Mouse (Mus musculus) monocyte, adult 2 months (primary cell): Measurements from ENCODE around the gene Fen1.

Source experiments
- DNase-seq, 2 experiments: peaks; one replicate each; pipeline ENCODE4 v3.0.0; 2022; ENCODE audit warnings: low spot score in 2 of 2, low read depth in 1 of 2

Gene Fen1

DNA sequence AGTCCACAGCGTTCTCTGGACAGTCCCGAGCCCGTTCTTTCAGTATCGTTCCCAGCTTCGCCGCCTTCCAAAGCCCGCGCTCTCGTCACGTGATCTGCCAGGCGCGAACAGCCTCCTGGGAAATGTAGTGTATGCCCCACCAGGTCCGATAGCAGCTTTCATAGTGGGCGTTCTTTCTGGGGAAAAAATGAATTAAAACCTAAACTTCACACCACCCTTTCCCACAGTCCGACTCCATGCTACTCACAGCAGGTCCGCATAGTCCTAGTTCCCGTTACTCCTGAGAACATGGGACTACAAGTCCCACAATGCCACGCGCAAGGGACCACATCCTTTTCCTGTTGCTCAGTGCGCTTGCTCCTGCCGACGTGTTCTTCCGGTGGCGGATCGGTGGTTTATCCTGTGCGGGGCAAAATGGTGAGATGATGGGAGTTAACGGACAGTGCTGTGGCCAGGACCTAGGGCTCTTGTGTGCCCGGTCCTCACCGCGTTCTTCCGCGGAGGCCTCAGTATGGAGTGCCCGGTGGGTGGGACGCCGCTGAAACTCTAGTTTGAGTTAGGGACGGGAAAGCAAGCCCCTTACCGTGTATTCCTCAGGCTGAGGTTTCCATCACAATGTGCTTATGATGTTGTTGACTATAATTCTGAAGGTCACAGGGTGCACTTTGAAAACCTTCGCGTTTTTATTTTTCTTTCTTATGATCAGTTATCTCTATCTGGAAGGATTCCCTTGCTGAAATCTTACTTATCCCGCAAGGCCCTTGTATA, at the start of gene Fen1, which contains the start of gene Tmem258:
TSS of gene Fen1 (minus strand) at position 322 of the 768 bp plus-strand sequence.
TSS of gene Tmem258 (plus strand) at position 167 of the 768 bp plus-strand sequence.
- DNase-seq: peak; percentile 86 to 92

- no peak for DNase-seq
Measured at GRCm38 (mm10) chr19:10248128-10248527, 44.2 kb upstream of the Fen1 start.

DNA sequence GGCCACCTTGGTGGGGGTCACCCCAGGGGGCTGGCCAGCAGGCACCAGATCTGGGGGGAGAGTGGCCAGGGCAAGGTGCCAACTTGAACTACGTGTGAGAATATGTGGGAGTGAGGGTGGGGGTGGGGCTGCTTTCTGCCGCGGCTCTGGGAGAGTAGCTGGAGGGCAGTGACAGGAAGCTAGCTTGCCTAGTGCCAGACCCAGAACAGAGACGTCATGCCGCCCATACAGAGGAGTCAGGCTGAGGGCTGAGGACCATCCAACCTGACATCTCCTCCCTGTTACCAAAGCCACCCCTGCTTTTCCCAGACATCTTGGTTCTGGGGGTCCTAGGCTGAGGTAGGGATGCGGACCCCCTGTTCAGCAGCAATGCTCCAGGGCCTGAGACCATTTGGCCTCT, 43.2 kb upstream of the Fen1 start:
- no peak for DNase-seq

GRCm38 (mm10) chr19:10244183-10244582, 40.2 kb upstream of the Fen1 start:
- DNase-seq: no peak

DNA sequence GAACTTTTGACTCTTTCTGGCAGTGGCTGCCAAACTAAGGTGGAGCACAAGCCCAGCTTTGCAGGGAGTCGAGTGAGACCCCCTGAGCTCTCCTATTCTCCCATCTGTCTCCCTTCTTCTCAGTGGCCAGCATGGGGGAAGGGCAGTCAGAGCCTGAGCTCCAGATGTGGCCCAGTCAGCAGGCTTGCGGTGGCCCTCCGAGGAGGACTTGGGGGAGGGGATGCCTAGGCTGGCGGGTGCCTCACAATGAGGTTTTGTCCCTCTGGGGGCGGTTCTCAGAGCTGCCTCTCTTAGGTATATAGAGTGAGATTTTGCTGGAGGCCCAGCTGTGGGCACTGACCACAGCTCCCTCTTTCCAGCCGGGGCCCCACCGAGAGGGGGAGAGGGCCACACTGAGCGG, 38.9 kb upstream of the Fen1 start:
- no peak for DNase-seq

DNA sequence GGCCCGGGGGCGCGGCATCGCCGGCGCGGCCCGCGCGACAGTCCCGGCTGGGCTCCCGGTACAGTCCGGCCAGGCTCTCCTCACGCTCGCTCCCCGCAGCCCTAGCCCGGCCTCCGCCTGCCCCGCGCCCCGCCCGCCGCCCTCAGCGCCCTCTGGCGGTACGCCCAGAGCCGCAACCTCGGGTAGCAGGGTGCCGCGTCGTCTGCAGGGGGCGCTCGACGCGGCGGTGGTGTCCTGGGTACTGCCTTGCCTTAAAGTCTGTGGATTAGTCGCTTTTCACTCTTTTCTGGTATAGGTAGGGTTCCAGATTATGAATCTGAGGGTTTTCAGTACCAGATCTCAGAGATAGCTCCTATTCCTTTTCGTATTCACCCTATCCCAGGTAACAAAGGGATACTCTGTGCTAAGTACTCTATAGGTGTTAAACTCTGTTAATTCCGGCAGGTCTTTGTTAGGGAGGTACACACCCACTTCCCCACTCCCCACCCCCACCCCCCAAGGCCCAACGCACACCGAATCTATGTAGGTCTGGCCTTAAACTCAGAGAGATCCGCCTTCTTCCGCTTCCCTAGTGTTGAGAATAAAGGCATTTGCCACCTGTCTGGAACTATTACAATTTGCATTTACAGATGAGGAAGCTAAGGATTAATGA, 36.8 kb upstream of the Fen1 start, which contains the start of gene Myrf:
TSS of gene Myrf (minus strand) at position 95 of the 652 bp plus-strand sequence.
- peak; percentile 31 to 66 for DNase-seq

DNA sequence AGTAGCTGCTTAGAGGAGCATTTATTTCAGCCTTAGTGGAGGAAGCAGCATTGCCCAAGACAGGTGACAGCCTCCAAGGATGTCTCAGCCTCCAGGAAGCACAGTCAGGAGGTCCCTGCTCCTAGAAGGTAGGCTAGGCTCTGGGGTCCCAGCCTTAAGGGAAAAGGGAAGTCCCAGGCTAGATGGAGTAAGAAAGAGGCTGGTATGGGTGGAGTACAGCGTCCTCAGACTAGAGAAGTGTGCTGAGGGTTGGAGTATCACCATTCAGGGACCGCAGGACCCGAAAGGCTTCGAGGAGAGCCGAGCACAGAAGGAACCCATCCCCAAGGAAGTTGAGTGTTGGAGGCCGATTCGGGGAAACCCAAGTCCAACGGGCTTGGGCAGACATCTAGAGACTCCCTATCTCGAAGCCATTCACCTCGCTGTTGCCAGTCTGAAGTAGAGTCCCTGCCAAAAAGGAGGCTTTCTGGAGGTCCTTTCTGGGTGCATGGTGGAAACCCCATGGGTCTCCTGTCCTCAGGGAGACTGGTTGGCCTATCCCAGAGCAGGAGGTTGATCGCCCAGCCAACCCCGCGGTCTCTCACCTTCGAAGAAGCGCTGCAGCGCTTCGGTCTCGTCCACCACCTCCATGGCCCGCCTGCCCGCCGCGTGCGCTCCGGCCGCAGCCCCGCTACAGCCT, 36.1 kb upstream of the Fen1 start:
- no peak for DNase-seq

GRCm38 (mm10) chr19:10239419-10239818, 35.5 kb upstream of the Fen1 start:
- DNase-seq: no peak

GRCm38 (mm10) chr19:10238477-10238876, 34.5 kb upstream of the Fen1 start:
- DNase-seq: no peak

- no peak for DNase-seq
Measured at GRCm38 (mm10) chr19:10235784-10236565, 32.0 kb upstream of the Fen1 start.

DNA sequence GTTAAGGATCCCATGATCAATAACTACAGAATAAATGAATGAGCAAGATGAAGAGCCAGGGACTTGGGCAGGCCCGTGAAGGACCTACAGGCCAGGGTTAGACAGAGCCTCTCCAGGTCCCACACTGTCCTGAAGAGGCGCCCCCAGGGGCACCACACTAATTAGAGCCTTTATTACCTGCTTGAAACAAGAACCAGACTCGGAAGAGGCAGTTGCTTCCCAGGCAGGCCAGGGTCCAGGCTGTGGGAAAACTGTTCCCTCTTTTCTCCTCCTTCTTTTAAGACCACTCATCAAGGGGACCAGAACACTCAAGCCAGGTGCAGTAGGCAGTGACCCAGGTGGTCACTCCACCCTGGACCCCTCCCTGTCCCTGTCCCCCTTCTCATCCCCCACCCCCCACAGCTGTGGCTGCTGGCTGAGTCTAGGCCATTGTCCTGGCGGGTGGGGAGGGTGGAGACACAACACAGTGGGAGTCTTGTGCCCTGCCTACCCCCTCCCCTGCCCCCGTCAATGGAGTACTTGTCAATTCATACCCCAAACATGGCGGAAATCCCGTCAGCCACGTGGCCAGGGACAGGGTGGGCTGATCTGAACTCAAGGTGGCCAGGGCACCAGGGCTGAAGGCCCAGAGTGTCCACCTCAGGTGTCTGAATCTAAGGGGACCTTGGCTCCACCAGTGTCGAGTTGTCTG, 28.5 kb upstream of the Fen1 start:
- DNase-seq: no peak

DNA sequence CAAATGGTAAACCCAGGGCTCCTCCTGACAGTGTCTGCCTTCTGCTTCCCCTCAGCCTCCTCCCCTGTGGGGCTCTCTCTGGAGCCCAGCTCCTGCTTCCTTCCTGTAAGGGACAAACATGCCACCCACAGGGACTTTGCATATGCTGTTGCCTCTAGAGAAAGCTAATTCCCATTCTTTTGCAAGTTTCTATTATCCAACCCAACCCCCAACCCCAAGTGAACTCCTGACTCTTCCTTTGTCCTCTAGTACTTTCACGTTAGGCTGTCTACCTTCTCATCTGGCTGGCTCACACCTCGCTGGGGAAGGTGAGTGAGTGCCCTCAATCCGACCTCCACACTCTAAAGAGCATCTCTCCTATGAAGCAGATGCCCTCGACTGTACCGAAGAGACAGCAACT, 27.9 kb upstream of the Fen1 start:
- DNase-seq: no peak

DNA sequence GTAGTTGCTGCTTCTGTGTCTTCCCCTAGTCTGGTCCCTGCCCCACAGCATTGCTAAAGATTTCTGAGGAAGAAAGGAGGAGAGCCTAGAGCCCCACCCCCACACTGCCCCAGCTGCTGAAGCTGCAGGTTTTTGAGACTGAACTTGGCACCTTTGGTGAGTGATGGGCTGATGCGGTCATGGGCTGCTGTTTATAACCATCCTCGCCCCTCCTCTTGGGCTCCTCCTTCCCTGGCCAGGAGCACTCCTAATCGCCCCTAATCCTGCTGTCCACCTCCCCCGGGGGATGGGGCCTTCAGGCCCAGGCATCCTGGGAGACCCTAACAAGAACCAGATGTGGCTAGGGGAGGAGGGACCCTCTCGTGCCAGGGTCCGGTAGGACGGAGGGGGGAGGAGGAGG, 27.0 kb upstream of the Fen1 start:
- DNase-seq: no peak

- DNase-seq: no peak
Measured at GRCm38 (mm10) chr19:10225767-10226166, 21.8 kb upstream of the Fen1 start.

DNA sequence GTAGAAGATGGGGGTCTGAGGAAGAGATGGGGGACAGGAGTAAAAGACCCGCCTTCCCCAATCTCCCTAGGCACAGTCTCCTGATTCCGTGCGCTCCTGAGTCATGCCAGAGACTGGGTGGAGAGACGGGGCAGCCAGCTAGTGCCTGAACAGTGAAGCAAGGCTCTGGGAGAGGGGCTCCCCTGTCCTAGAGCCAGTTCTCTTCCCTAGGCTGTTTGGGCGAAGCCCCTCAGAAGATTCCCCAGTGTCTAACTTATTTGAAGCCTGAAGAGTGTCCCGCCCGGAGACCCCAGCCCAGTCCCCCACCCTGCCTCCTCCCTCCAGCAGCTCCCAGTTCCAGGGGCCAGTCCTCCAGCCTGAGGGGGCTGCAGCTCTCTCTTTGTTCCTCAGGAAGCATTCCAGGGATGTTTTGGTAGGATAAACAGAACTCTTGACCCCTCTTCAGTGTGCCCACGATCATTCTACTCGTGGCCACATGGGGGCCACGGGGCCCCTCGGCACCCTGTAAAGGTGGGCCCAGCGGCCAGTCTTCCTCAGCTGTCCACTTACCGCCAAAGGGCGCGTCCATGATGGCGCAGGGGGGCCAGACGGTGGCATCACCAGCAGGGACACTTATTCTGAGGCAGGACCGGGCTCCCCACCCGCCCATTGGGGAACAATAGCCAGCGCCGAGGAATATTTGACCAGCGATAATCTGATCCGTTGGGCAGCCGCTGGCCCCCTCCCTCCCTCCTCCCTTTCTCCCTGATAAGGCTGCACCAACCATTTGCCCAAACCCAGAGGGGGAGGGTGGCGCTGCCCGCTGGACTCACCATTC, 20.9 kb upstream of the Fen1 start:
- no peak for DNase-seq

- no peak for DNase-seq
Measured at GRCm38 (mm10) chr19:10223561-10223960, 19.6 kb upstream of the Fen1 start.

GRCm38 (mm10) chr19:10222656-10223055, 18.7 kb upstream of the Fen1 start:
- no peak for DNase-seq

DNA sequence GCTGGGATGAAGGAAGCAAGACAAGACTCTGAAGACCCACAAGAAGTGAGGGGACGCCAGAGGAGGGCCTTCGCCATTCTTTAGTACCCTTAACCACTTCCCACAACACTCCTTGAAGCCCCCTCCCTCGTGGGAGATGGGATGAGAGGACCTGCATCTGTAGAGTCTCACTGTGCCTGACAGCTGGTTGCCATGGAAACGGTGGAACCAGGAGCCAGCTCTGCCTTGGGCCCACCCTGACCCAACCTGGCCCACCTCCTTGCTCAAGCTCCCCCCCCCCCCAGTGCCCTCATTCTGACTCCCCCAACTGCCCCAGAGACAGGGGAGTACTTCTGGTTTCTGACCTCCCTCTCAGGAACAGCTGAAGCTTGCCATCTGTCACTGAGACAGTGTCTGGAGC, 17.6 kb upstream of the Fen1 start:
- DNase-seq: no peak

GRCm38 (mm10) chr19:10219593-10219992, 15.6 kb upstream of the Fen1 start:
- DNase-seq: no peak

GRCm38 (mm10) chr19:10219108-10219507, 15.1 kb upstream of the Fen1 start:
- no peak for DNase-seq
